1 mouse cellular context compared by ENCODE assay signal in genomic region chr2:144525856-144526255, GRCm38 (mm10).
A peak's percentile ranks its signal among the peaks of the same experiment; 100 is the strongest.
TF ChIP-seq lines count a peak whose summit lies in the region.

No protein-coding gene starts in this region.

TF ChIP-seq in CH12.LX, 34 proteins besides CTCF, POLR2A, EP300 and RAD21 (continued from another document):
- TF ChIP-seq ETS1 (conservative IDR thresholded peaks at IDR 0.05; ENCODE audit: low read depth, low read length): no peak
- peak; percentile 40; the same call in 1 of the 2 replicates for TF ChIP-seq BHLHE40 (IDR thresholded peaks at IDR 0.05; ENCODE audit: low read depth, low read length)
- no peak for TF ChIP-seq ELF1 (IDR thresholded peaks at IDR 0.05; ENCODE audit: low read depth, low read length)
- no peak for TF ChIP-seq MXI1 (IDR thresholded peaks at IDR 0.05; ENCODE audit: low read depth, low read length)
